Mouse (Mus musculus) lung, postnatal 10 days (tissue): Measurements from ENCODE around the gene Hspb3.

Experiments
- DNase-seq: peaks from one replicate; pipeline ENCODE4 v3.0.0; 2021

The Hspb3 gene

GRCm38 (mm10) chr13:113663151-113663779, at the start of gene Hspb3:
TSS of gene Hspb3 (minus strand) at chr13:113663676.
- DNase-seq: peak; percentile 42

DNA sequence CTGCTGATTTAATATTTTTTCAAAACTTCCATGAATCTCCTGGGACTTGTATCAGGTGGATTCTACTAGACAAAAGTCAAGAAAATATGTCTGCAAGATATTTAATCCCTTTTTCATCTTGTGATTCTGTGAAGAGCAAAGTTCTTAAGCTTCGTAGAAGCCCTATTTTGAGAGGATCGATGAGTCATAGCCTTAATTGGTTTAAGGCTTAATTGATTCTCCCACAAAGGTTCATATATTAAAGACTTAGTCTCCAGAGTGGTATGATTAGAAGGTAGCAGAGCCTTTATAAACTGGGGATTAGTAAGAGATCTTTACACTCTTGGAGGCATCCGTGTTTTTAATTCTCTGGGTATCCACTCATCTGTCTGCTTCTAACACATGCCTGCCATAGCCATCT, 49.7 kb upstream of the Hspb3 start:
- no peak for DNase-seq

DNA sequence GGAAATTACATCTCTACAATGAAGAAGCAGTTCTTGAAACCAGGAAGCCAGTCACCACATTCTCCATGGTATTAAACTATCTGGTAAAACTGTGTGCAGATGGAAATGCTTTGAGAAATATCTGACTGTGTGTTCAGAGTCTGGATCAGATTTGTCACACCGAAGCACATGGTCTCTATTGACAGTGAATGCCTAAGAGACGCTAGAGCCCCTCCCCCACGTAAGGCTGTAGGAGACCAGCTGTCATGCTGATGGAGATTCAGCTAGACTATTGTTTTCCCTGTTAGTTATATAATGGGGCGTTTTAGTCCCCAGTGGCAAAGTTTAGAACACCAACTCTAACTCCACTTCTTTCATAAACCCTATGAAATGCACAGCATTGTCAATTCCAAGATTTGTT, 42.7 kb upstream of the Hspb3 start:
- no peak for DNase-seq

- DNase-seq: no peak
These were observed 37.7 kb upstream of the Hspb3 start for GRCm38 (mm10) chr13:113701185-113701584.

DNA sequence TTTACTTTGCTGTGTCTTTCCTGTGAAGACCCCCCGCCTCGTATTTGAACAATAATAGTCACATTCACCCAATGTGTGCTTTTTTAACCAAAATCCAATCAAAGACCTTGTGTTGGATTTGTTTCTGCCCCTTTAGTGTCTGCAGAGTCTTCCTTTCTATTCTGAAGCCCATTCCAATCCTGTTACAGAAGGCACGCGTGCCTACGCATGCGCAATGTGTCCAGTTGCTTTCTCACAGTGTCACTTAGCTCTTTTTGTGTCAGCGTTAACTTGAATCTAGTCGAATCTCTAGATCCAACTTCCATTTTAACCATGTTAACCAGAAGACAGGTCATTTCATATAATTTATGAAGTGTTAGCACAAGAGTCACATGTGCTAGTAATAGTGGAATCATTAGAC, 36.5 kb upstream of the Hspb3 start:
- DNase-seq: no peak

DNA sequence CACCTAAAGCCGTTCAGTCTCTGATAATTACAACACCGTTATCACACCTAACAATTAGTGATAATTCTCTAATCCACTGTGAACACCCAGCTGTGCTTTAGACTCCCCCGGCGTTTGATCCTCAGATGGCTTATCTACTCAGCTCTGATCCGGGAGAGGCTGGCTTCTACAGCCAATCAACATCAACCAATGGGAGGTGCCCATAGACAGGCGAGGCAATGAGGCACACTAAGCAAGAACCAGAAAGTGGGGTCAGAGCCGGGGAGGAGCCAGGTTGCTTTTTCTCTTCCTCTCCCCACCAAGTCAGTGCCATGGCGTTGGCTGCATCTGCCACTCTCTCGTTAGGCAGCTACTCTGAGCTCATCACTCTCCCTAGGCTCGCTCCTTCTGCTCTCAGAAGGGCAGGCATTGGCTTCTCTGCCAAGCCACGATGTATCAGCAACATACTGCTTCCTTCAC, 36.0 kb upstream of the Hspb3 start:
- DNase-seq: no peak

DNA sequence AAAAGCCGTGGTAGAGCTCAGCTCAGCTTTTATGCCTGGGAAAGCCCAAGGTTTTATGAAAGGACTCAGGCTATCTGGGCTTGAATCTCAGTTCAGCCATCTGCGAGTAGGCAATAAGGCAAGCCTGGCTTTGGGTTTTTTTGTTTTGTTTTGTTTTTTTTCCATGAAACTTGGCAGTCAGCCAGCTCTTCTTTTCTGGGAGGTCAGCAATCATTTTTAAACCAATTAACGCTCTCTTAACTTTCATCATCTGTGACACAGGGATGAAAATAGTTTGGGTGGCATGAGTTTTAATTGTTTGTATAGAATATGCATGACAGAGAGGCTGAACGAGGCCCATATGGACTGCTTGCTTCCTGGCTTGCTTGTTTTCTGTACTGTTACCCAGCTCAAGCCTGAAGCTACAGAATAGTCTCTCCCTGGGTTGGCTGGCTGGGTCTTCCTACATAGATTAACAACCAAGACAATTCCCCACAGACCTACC, 33.4 kb upstream of the Hspb3 start:
- peak; percentile 37 for DNase-seq

GRCm38 (mm10) chr13:113693383-113693782, 29.9 kb upstream of the Hspb3 start:
- peak; percentile 61 for DNase-seq

DNA sequence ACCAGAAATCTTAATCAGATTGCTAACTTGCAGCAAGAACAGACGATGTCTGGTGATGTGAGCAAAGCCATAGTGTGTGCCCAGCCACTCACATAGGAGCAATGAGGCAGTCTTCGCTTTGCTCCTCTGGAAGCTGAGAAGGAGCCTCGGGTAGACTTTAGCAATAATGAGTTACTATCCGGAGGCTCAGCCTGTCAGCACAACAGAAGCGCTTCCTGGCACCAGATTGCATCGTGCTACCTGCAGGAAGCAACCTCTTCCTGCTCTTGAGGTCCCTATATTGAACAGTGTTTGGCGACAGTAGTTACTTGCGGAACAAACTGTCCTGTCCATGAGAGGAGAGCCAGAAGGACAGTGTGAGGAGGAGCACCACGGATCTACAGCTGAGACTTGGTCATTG, 28.2 kb upstream of the Hspb3 start:
- peak; percentile 5 for DNase-seq

DNA sequence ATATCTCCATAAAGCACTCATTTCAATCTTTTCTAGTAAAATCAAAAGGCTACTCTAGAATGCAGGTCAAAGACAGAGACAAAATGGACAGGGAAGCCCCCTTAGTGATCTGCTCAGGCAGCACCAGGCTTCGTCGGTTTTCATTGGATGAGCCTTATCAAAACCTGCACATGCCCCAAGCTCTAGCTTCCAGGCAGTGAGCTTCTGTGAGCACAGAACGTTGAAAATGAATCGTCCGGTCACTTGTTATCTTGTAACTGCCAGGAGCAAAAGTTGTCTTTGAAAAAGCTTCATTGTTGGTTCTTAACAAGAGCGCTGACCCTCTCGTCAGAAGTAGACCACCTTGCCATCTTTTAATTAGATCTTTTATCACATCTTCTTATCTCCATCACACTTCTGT, 26.4 kb upstream of the Hspb3 start:
- no peak for DNase-seq

DNA sequence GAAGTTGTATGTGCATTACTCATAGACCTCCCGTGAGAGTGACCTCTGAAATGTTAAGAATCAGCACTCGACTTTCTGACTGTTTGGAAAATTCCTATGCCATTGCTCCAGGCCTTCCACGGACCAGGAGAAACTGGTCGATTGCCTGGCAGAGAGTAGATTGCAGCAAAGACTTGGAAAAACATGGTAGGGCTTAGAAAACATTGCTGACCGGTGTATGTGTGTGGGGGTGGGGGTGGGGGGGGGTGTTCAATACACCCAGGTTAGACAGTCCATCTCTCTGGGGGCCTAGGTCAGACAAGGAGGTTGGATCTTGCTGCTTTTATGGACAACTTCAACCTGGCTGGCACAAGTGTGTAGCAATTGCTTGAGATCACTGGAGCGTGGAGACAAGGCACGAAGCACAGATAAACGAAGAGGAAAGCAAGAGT, 23.2 kb upstream of the Hspb3 start:
- DNase-seq: no peak

- DNase-seq: no peak
These were observed 19.3 kb upstream of the Hspb3 start for GRCm38 (mm10) chr13:113682821-113683220.

GRCm38 (mm10) chr13:113680646-113681045, 17.2 kb upstream of the Hspb3 start:
- DNase-seq: no peak

GRCm38 (mm10) chr13:113669459-113670077, 6.1 kb upstream of the Hspb3 start:
- peak; percentile 67 for DNase-seq

GRCm38 (mm10) chr13:113663883-113664282, 407 bp upstream of the Hspb3 start:
- no peak for DNase-seq

GRCm38 (mm10) chr13:113661826-113662271, 1.6 kb downstream of the Hspb3 start:
- no peak for DNase-seq

GRCm38 (mm10) chr13:113660576-113661310, 2.7 kb downstream of the Hspb3 start:
- no peak for DNase-seq

DNA sequence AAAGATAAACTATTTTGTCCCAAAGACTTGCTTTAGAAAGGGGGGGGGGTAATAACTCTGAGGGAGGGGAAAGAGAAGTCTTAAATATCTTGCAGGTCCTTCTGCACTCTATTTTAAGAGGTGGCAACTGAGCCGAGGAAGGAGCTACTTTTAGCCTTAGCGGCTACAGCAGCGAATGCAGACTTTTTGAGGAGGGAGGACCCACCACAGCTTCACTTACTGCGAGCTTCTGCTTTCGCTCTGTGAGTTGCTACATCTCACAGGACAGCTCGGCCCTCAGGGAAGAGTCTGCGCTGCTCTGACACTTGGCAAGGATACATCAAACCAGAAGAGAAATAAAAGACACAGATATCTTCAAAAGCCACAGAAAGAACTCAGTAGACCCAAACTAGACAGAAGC, 6.3 kb downstream of the Hspb3 start:
- DNase-seq: no peak

- no peak for DNase-seq
These were observed 6.8 kb downstream of the Hspb3 start for GRCm38 (mm10) chr13:113656639-113657038.

DNA sequence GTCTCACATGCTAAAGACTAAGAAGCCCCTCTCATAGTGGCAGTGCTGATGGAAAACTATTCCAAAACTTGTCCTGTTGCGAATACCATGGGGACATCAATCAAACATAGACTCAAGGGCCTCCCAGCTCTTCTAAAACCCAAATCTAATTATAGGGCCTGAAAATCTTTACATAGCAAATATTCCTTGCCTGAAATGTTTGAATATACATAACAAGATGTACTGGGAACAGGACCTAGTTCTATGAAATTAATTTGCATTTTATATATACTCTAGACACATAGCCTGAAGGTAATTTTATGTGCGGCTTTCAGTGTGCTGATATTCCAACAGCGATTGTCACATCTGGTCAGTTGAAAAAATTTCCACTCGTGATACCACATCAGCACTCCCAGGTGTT, 8.0 kb downstream of the Hspb3 start:
- no peak for DNase-seq

DNA sequence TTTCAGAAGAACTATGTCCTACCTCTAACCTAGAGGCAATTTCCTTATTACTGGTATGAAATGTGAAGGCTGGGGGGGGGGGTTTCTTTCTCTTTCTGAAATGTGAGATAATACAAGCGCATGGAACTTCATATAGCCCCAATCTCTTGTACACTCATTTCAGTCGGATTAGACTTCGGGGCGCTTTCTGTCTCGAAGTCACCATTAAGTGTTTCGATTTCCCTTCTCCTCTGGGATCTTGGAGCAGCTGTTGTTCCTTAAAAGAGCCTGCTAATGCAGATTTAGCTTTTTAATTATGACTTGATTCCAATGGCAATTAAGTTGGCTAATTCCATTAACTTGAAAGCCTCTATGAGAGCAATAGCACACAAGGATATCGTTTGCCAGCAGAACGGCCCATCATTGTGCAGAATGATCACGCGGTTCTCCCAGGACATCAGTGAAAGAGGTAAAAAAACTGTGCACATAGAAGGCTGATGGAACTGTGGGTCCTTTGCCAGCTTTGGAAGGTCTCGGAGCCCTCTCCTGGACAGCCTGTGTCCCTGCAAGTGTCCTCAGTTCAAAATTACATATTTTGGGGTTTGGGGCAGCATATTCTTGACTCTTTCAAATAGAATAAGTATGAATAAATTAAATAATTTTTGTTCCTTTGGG, 22.4 kb downstream of the Hspb3 start:
- peak; percentile 22 for DNase-seq

- peak; percentile 20 for DNase-seq
These were observed 24.6 kb downstream of the Hspb3 start for GRCm38 (mm10) chr13:113638914-113639313.

- DNase-seq: no peak
These were observed 27.7 kb downstream of the Hspb3 start for GRCm38 (mm10) chr13:113635799-113636222.
